Mouse (Mus musculus) R1 (cell line): ENCODE measurements around the gene Fam117a.

Experiments used
- DNase-seq: peaks from one replicate; pipeline ENCODE4 v3.0.0-alpha.2; 2018; ENCODE audit warnings: low read depth, low spot score

Gene Fam117a

GRCm38 (mm10) chr11:95365596-95365995 is 28.8 kb downstream of the Fam117a start:
- no peak for DNase-seq

DNA sequence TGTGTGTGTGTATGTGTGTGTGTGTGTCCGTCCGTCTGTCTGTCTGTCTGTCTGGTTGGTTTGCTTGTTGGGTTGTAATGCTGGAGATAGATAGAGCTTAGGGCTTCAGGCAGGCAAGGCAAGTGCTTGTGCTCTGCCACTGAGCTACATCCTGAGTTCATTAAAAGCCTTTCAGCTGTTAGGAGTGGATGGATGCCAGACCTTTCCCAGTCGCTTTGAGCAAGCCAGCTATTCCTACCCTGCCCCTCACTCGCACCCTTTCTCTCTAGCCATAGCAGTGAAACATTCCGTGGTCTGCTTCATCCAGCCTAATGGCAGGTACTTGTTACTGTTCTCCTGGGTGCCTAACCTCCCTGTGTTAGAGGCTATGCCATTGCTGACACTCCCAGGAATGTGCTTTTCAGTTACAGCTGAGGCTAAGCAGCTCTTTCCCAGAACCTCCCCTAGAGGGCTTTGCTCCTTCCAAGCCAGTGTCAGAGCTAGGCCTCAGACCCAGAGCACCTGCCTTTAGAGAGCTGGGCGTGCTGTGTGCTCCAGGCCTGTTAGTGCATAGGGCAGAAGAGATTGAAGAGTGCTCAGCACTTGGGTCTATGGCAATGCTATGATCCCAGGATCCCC is 29.6 kb downstream of the Fam117a start:
- DNase-seq = peak; percentile 63

GRCm38 (mm10) chr11:95367011-95367735 is 30.4 kb downstream of the Fam117a start:
- DNase-seq = no peak

- DNase-seq = no peak
Observed at GRCm38 (mm10) chr11:95368231-95368823, 31.5 kb downstream of the Fam117a start.

DNA sequence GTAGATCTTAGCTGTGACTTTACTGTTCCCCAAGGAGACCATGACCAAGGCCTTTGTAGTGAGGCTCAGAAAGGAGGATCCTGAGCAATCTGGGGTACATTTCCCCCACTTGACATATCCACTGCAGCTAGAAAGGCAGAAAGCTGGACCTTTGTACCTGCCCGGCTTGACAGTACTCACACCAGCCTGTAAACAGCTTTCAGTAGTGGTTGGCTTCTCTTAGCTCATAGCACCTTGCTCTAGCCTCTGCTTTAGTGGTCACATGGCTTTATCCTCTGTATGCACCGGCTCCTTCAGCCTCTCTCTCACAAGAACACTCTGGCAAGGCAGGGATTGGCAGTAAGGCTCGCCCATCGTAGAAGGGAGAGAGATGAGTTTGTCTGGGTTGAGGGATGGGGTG is 32.1 kb downstream of the Fam117a start:
- no peak for DNase-seq

DNA sequence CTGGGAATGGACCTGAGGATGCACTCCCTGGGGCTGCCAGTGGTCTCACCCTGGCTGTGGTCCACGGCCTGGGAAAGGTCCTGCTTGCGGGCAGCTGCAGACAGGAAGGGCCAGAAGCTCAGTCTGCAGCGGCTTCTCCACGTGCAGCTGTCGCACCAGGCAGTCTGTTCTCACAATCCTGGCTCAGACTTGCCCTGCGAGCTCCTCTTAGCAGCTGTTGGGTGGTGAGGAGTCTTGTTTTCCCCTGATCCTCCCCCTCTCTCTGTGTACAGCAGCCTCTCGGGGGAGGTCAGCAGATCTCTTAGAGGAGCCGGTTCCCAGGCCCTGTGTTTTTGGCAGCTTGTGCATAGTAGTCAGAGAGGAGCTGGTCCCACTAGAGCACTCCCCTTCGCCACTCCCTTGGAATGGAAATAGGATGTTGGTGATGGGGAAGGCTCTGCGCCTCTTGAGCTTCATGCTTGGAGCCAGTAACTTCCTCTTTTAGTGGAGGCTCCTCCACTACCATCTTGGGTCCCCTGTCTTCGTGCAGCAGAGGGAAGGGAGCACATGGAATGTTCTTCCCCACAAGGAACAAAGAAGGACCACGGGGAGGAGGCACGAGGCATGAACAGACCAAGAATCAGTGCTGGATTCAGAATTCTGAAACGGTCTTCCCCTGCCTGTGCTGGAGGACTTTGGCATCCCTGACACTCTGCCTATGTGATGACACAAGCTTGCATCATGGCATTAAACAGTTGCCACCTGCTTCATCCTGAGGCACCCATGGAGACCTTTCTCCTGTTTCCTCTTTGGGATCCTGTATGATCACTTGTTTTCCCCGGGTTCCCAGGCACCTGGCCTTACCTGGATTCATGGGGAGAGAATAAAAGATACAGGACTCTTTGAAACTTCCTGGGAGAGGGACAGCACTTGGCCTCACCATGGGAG is 33.4 kb downstream of the Fam117a start:
- no peak for DNase-seq

- DNase-seq = no peak
Observed at GRCm38 (mm10) chr11:95371182-95371581, 34.4 kb downstream of the Fam117a start.

- DNase-seq = no peak
Observed at GRCm38 (mm10) chr11:95378926-95379325, 42.1 kb downstream of the Fam117a start.

DNA sequence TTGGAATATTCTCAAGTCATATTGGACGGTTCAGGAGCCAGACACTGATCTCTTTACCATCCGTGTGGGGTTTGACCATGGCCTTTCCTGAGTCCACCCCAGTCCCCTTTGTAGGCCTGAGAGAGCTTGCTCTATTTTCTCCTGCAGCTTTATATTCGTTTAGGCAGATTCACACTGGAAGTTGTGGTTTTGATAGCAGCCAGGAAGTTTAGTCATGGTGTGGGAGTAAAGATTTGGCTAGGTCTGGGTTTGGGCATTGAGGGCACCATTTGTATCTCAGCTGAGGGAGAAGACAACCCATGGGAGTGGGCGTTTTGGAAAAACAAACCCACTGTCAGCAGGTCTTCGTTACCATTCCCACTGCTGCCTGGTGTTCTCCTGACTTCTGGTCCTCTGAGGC is 42.7 kb downstream of the Fam117a start:
- no peak for DNase-seq

DNA sequence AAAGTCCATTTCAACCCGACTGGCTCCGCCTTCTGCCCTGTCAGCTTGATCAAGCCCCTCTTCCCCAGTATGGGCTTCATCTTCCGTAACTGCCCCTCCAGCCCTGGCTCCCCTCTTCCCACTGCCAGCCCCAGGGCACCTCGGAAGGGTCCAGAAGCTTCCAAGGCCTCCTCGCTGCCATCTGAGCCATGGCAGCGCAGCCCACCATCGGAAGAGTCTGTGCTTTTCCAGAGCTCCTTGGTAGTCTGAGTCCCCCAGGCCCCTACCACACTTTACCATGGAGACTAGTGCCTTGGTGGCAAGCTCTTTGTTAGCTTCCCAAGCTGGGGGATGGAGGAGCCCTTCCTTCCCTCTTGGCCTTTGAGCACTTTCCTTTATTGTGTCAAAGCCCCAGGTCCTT is 43.9 kb downstream of the Fam117a start:
- DNase-seq = no peak

GRCm38 (mm10) chr11:95381146-95381545 is 44.3 kb downstream of the Fam117a start:
- DNase-seq = no peak

DNA sequence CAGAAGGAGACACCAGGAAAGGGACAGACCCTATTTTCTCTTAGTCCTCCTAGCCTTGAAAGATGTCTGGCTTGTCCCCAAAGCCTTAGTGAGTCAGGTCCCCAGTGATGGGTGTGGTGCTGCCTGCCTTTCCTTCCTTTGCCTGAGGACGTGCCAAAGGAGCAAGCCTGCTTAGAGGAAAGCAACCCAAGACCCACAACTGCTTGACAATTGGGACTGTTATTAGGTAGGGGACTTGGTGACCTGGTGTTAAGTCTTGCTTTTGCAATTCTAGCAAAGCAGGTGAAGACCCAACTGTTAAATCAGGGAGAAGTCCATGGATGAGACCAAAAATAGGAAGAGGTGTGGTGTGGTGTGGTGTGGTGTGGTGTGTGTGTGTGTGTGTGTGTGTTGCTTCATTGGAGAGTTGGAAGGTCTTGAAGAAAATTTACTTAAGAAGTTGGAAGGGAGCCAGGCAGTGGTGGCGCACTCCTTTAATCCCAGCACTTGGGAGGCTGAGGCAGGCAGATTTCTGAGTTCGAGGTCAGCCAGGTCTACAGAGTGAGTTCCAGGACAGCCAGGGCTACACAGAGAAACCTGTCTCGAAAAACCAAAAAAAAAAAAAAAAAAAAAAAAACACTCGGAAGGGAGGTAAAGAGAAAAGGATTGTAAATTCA is 46.6 kb downstream of the Fam117a start:
- no peak for DNase-seq

DNA sequence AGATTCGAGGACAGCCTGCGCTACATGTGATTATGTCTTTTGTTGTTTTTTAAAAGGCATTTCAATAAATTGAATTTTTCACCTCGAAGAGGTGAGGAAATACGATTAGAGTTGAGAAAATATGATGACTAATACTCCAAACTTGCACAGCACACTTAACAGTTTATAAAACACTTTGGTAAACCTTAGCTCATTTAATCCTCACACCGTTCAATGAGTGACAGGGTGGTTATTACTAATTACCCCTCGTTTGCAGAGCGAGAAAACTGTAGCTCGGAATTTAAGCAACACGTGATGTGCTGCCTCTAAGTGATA is 47.1 kb downstream of the Fam117a start:
- no peak for DNase-seq

DNA sequence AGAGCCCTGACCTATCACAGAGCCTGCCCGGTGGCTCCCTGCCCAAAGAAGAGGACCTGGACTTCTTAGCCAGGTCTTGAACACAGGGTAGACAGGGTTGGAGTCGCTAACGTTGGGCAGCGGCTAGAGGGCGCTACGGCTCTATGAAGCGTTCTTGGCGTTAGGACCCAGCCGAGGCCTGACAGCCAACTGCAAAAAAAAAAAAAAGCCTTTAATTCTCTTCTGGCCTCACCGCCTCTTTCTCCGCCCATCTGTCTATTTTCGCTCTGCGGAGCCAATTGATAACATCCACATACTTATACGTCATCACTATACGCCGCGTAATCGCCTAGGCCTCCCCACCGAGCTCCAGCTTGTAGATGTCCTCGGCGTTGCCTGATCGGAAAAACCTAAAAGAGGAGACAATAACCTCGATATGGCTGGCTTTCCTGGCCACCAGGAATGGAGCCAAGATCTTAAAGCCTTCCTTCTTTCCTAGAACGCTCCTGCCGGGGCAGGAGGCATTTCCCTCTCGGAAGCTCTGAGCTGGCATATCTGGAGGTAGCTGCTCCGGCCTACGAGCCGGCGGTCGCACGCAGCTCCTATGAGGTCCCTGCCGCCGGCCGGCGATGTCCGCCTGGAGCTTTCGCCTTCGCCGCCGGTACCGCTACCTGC is 47.6 kb downstream of the Fam117a start, which contains the start of gene Slc35b1:
TSS of gene Slc35b1 (plus strand) at position 374 of the 654 bp plus-strand sequence.
- peak; percentile 100 for DNase-seq

DNA sequence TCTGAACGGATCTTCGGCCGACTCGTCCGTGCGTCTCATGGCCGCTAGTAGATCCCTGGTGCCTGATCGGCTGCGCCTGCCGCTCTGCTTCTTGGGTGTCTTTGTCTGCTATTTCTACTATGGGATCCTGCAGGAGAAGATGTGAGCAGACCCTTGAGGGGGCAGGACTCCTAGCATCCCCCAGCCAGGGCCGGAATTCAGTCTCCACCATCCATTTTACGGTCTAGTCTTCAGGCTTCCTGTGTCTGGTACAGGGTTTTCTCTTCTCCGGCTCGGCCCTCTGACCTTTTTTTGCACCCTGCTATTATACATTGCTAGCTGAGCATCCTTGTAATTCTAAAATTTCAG is 48.1 kb downstream of the Fam117a start:
- no peak for DNase-seq

GRCm38 (mm10) chr11:95387354-95387753 is 50.5 kb downstream of the Fam117a start:
- DNase-seq = no peak

GRCm38 (mm10) chr11:95389006-95389405 is 52.2 kb downstream of the Fam117a start:
- DNase-seq = peak; percentile 50

DNA sequence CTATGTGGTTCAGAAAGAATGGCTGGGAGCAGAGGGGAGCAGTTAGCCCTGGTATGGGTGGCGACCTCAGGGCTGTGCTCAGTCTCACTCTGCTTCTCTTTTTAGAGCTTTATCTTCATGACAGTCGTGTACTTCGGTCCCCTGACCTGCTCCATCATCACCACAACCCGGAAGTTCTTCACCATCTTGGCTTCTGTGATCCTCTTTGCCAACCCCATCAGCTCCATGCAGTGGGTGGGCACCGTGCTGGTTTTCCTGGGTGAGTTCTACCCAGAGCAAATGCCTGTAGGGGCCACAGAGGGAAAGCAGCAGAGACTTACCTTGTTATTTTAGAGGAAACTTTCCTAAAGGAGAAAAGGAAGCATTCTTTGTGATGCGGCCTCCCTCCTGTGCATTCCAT is 53.6 kb downstream of the Fam117a start:
- DNase-seq = no peak

GRCm38 (mm10) chr11:95391201-95391600 is 54.4 kb downstream of the Fam117a start:
- no peak for DNase-seq

GRCm38 (mm10) chr11:95391743-95392142 is 54.9 kb downstream of the Fam117a start:
- DNase-seq = no peak

DNA sequence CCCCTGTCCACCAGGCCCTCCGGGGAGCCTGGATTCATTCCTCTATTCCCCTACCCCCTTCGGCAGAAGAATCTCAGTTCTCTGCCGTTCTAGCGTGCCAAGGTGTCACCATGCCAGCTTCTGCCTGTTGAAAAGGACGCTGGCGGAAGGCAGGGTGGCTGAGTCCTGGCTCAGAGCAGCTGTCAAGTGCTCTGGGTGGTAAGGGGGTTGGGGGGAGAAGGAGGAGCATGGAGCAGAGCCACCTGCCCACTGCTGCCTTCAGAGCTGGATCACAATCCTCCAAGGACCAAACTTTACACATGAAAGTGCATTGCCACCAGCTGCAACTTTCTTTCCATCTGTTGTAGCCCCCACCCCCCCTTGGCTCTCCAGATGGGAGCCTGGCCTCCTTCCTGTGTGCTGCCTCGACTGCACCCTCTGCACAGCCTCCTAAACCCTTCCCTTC is 55.4 kb downstream of the Fam117a start:
- no peak for DNase-seq
